Mouse (Mus musculus): ENCODE measurements around the gene Mgat5b.

The Mgat5b gene

DNA sequence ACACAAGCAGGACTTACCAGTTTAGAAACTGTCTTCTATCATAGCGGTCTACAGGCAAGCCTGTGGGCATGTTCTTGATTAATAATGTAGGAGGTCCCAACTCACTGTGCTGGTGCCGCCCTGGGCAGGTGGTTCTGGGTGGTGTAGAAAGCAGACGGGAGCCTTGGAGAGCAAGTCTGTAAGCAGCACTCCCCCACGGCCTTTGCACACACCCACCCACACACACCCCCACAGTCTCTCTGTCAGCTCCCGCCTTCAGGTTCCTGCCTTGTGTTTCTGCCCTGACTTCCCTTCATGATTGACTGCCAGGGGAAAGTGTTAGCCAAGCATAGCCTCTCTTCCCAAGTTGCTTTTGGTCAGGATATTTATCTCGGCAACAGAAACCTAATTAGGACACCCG, 1.3 kb upstream of the Mgat5b start:
- in situ Hi-C loops (cut with MboI, MseI): loop anchor here (5.0 kb wide), 1 partner anchor 80 kb away; no protein-coding TSS in a partner anchor

DNA sequence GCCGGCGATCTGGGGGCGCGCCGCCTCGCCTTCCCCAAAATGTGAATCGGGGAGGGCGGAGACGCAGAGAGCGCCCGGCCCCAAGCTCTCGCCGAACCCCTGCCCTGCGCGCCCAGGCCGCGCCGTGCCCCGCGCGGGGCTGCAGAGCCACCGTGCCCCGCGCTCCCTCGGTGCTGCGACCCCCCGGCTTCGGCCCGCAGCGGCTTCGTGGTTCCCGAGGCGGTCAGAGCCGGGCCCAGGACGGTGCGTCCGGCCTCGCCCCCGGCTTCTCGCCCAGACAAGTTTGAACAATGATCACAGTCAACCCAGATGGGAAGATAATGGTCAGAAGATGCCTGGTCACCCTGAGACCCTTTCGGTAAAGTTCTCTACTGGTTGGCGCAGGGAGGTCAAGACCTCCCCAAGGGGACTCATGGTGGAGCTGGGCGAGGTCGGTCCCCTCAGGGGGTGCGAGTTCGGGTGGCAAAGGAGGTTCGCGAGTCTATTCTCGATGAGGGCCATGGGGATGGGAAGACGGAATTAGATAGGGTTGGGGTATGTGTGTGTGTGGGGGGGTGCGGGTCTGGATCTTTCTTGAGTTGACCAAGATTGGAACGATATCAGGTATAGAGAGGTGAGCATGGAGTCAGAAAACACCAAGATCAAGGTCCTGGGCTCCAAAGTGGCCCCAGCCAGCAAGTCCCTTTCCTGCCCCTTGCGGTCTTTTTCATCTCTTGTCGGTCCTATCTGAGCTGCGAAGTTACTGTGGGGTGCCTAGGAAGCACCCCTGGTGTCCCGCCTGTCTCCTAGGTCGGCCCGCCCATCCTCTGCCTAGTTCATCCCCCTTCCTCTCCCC, 740 bp downstream of the Mgat5b start:
- in situ Hi-C loops (cut with MboI, MseI): loop anchor here (5.0 kb wide), 1 partner anchor 78 kb away; no protein-coding TSS in a partner anchor

DNA sequence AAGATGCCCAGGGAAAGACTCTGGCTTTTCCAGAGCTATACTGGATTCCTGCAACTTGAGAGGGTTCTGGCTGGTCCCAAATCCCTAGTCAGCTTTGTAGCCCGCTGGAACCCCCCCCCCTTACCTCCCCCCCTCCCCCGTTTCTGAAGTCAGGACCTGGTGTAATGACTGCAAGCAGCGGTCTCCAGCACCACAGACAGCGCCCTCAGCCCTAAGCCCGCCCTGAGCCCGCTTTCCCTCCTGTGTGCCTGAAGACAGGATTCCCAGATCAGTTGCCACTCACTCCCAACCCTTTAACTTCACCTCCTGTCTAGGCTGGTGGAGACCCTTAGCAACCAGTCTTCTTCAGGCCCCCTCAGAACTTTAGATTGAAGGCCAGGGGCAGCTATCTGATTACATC, 2.1 kb downstream of the Mgat5b start:
- in situ Hi-C loops (cut with MboI, MseI): no loop called here

- in situ Hi-C loops (cut with MboI, MseI): no loop called here
Measured at GRCm38 (mm10) chr11:116922058-116922457, 3.4 kb downstream of the Mgat5b start.

DNA sequence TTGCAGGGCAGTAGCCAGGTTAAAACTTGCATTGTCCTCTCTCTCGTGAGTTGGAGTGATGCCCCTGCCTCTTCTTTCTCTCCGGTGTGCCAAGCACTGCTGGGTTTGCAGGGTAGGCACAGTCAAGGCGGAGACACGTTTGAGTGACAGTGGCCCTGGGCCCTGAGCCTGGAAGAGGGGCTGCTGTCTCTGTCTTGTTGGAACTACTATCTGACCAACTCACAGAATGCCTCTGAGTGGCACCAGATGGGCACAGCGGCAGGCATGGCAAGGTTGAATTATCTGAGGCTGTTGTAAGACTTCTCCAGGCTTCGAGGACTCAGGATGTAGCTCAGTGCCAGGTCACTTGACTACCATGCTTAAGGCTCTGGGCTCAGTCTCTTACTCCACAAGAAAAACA, 9.4 kb downstream of the Mgat5b start:
- in situ Hi-C loops (cut with MboI, MseI): no loop called here

- in situ Hi-C loops (cut with MboI, MseI): no loop called here
Measured at GRCm38 (mm10) chr11:116934862-116935261, 16.2 kb downstream of the Mgat5b start.

- in situ Hi-C loops (cut with MboI, MseI): no loop called here
Measured at GRCm38 (mm10) chr11:116935354-116935753, 16.7 kb downstream of the Mgat5b start.

DNA sequence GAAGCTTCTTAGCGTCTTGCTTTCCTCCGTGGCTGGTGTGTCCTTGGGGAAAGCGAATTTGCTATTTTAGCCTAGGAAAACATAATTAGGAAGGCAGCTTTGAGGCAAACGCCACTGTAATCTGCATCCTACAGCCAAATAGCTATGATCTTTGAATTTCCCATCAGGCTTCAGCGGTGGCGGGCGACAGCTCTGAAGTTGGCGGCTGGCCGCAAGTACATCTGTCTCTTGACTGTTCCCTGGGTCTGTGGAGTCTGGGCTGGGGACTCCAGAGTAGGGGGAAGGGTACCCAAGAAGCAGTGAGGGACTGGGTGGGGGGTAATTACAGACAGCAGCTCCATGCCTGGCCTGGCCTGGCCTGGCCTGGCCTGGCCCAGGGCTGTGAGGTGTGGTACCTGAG, 17.3 kb downstream of the Mgat5b start:
- in situ Hi-C loops (cut with MboI, MseI): no loop called here

DNA sequence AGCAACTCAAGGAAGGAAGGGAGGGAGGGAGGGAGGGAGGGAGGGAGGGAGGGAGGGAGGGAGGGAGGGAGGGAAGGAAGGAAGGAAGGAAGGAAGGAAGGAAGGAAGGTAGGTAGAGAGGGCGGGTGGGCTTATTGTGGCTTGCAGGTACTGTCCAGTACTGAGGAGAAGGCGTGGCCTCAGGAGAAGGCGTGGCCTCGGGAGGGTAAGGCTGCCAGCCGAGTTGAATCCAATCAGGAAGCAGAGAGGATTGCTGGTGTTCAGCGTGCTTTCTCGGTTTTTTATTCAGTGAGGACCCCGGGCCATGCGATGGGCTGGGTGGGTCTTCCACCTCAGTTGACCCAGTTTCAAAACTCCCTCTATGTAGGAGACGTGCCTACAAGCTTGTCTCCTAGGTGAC, 18.5 kb downstream of the Mgat5b start:
- in situ Hi-C loops (cut with MboI, MseI): no loop called here

DNA sequence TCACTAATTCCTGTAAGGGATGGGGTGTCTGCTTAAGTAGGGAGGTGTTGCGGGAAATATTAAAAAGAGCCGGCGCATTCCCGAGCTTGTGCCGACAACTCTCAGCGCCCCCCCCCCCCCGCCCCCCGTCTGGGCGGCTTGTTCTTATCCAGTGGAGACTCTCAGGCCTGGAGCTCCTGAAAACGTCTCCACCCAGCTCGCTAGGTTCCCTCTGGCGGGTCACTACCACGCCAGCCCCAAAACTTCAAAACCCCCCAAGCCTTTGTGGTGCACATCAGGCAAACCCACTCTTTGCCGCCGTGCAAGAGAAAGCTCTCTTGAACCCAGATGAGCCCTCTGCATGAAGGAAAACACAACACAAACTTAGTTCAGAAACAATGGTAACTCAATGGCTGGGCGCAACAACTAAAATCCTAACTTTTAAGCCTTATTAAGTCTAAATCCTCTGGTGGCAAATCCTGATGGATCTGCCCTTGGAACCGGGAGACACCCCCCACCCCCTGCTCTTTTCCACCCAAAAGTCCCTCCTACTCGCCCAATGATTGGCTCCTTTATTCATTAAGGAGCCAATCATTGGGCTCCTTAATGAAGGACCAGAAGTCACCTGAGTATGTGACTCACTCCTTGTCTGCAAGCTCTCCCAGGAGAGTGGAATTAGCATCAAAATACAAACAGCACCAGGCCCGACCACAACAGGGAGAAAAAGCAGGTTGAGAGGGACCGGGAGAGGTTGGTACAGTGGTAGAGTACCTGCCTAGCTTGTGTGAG, 21.6 kb downstream of the Mgat5b start:
- in situ Hi-C loops (cut with MboI, MseI): no loop called here

DNA sequence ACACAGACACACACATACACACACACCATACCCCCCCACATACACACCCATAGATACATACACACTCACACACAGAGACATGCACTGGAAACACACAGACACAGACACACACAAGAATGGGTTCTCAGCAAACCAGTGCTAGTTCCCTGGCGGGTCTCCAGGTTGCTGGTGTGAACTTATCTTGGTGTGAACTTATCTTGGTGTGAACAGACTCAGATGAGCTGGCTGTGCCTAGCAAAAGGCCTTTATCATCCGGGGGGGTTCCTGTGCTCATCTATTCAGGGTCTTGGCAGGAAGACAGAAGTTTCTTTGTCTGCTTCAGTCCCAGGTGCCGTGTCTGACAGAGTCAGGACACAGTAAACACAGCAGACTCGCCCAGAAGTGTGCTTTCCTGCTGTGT, 25.7 kb downstream of the Mgat5b start:
- in situ Hi-C loops (cut with MboI, MseI): no loop called here

DNA sequence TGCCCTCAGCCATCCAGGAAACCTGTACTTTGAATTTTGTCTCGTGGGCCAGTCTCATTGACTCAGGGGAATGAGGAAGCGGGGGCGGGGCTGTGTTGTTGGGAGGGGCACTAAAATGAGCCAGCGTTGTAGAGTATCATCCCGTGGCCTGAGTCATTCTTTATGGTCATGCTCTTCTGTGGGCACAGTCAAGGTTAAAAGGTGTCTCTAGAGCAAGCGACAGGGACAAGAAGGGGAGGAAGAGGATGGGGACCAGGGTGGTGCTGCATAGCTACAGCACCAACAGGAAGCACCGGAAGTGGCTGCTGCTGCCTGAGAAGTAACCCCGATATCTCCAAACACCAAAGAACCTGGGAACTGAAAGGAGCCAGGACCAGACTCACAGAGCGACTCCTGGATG, 31.2 kb downstream of the Mgat5b start:
- in situ Hi-C loops (cut with MboI, MseI): loop anchor here (5.0 kb wide), 1 partner anchor 1102 kb away; no protein-coding TSS in a partner anchor

DNA sequence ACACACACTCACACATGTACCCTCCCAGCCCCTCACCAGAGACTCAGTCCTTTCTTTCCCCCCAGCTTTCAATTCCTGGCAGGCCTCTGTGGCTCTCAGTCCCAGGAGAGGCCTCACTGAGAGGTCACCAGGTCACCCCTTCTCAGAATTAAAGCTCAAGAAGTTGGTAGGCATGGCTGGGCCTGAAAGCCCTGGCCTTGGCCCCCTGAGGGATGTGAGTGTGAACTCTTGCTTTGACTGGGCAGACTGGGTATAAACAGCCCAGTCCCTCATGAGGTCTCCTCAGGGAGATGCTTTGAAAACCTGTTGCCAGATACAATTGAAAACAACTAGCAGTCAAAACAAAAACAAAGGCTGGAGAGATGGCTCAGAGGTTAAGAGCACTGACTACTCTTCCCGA, 32.8 kb downstream of the Mgat5b start:
- in situ Hi-C loops (cut with MboI, MseI): no loop called here

GRCm38 (mm10) chr11:116954231-116955118, 35.8 kb downstream of the Mgat5b start:
- in situ Hi-C loops (cut with MboI, MseI): no loop called here

GRCm38 (mm10) chr11:116958601-116959000, 39.9 kb downstream of the Mgat5b start:
- in situ Hi-C loops (cut with MboI, MseI): no loop called here

DNA sequence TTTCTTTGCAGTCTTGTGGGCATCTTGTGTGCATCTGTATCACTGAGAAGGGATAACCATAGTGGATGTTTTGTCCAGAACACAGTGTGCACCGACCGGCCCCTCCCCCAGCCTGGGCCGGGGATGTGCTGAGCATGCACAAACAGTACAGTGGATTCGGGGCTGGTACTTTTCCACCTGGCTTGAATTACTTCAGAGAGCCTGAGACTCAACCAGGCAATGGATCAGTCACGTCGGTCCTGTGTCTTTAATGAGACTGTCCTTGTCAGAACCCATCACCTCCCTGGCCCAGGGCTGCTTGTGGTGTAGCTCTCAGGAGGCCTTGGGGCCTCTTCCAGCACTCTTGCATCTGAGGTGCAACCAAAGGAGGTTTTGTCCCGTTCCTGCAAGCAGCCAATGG, 46.4 kb downstream of the Mgat5b start:
- in situ Hi-C loops (cut with MboI, MseI): loop anchor here (10.0 kb wide), 1 partner anchor 910 kb away; no protein-coding TSS in a partner anchor

DNA sequence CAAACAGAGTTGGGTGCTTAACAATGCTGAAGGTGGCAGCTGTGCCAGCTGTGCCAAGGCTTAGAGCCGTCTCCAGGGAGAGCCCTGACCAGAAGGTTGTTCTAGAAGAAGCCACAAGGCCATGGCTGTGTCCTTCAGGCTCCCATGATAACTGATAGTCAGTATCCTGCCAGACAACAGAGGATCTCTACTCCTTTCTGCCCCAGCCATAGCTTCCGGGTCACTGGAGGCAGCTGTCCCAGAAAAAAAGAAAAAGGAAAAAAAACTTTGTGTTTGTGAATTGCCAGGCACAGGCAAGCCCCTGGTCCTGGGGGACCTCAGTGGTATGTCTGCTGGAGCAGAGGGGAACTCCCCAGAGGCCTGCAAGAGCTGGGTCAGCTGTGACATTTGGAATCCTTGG, 47.3 kb downstream of the Mgat5b start:
- in situ Hi-C loops (cut with MboI, MseI): loop anchor here (10.0 kb wide), 1 partner anchor 911 kb away; no protein-coding TSS in a partner anchor

- in situ Hi-C loops (cut with MboI, MseI): loop anchor here (10.0 kb wide), 1 partner anchor 914 kb away; no protein-coding TSS in a partner anchor
Measured at GRCm38 (mm10) chr11:116968586-116968985, 49.9 kb downstream of the Mgat5b start.

GRCm38 (mm10) chr11:116969498-116969897, 50.8 kb downstream of the Mgat5b start:
- in situ Hi-C loops (cut with MboI, MseI): loop anchor here (10.0 kb wide), 1 partner anchor 915 kb away; no protein-coding TSS in a partner anchor

DNA sequence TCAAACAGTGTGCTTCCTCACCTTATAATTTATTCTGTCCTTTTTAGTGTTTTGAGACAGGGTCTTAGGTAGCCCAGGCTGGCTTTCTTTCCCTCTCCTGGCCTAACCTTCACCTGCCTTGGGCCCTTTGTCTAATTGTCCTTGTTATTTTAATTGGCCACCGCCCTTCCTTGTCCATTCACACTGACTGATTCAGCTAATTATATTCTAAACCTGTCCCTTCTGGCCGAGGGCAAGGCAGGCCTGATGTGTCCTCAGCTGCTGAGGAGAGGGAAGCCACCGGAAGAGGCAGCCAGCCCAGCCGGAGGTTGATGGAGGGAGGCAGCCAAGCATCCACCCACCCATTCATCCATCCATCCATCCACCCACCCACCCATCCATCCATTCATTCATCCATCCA, 52.2 kb downstream of the Mgat5b start:
- in situ Hi-C loops (cut with MboI, MseI): no loop called here

DNA sequence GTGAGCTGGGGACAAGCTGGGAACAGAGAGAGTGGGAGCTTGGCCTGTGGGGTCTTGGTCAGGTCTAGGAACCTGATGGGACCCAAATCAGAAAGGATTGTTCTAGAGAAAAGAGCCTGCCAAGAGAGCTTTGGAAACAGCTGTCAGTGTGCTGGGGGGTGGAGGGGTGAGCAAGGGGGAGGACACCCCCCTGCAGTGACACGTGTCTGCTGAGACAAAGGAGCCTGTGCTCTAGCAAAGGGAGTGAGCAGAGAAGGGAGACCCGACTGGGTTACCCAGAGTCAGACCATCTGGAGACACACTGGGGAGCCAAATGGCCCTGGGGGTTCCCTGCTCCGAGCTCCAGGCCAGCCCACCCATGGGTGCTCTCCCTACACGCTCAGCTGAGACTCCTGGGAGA, 54.2 kb downstream of the Mgat5b start:
- in situ Hi-C loops (cut with MboI, MseI): no loop called here
